Mouse (Mus musculus) G1E (cell line): ENCODE results near the gene Sh3kbp1.

Experiments
- CTCF ChIP-seq: IDR thresholded peaks from 2 replicates; pipeline ENCODE4 v1.5.1; 2012; ENCODE audit warnings: low read depth, low read length, inconsistent platforms, mixed read lengths
- GATA1 ChIP-seq: IDR thresholded peaks from 2 replicates; pipeline ENCODE4 v1.6.1; 2012; ENCODE audit warnings: borderline replicate concordance, low read length, inconsistent platforms, mixed read lengths
- TAL1 ChIP-seq: conservative IDR thresholded peaks from 2 replicates; pipeline ENCODE4 v1.6.1; 2012; ENCODE audit warnings: low read depth, low read length, inconsistent platforms, mixed read lengths

DNA sequence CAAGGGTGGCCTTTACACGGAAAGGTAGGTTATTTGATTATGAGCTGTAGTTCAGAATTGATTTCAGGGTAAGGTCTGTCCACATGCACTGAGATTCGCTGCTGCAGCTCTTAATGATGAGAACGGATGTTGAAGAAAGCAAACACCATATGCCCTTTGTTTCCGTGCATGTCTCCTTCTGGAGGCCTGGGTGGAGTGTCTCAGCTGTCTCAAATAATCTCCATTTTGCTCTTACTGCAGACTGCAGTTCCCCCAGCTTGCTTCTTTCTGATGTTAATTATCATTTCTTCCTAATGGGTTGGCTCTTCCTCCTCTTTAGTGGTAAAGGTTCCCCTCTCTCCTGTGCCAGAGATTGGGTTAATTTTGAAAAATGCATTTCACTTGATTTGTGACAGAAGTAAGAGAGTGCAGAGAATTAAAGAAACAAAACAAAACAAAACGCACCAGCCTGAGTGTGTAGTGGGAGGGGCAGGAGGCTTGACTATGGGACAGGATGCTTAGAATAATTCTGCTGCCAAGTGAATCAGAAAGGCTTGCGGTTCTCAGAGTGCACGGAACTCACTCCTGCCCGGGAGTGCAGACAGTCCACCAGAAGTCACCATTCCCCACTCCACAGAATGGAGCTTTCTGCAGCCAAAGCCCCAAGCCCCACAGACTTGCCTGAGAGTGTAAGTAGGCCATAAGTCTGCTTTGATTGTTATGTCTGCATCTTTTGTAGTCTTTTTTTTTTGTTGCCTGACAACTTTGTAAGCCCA is 81.2 kb downstream of the Sh3kbp1 start:
- no peak for TF ChIP-seq TAL1
- no peak for TF ChIP-seq GATA1
- no peak for TF ChIP-seq CTCF
